Mouse (Mus musculus) stomach, embryonic 14.5 days (tissue): ENCODE data around the gene Wwox. TPM values are rescaled to one million over a fixed set of nuclear protein-coding genes. Genes with fewer than 3 reads are reported as not detected.
A peak's percentile ranks its signal among the peaks of the same experiment; 100 is the strongest.

Source experiments
- ATAC-seq: fragments of 200-750 bp; cut with Nextera tagmentation; 2 replicates; pipeline ENCODE4 v1.8.0; 2017; ENCODE audit warnings: low read depth, moderate TSS enrichment; ENCODE audit not compliant: insufficient number of reproducible peaks, insufficient read depth, low FRiP score
- H3K27ac ChIP-seq: fragments of 300-500 bp; sonication (generic); 2 replicates; pipeline ENCODE4 v1.5.1; 2014; ENCODE audit warnings: mild to moderate bottlenecking, low read length, moderate library complexity, mixed read lengths
- H3K27me3 ChIP-seq: fragments of 300-500 bp; sonication (generic); 2 replicates; pipeline ENCODE4 v1.6.1; 2014; ENCODE audit warnings: low read length, control low read depth, mixed read lengths; ENCODE audit not compliant: control insufficient read depth, insufficient read depth
- H3K36me3 ChIP-seq: fragments of 300-500 bp; sonication (generic); 2 replicates; pipeline ENCODE4 v1.6.1; 2014; ENCODE audit warnings: mild to moderate bottlenecking, control low read depth, low read length, moderate library complexity, mixed read lengths; ENCODE audit not compliant: control insufficient read depth, insufficient read depth
- H3K4me1 ChIP-seq: fragments of 300-500 bp; sonication (generic); 2 replicates; pipeline ENCODE4 v1.6.1; 2014; ENCODE audit warnings: low read length, control low read depth, mixed read lengths; ENCODE audit not compliant: control insufficient read depth, insufficient read depth
- H3K4me2 ChIP-seq: fragments of 300-500 bp; sonication (generic); replicated peaks from 2 replicates; pipeline ENCODE4 v1.6.1; 2014; ENCODE audit warnings: low read depth, low read length, control low read depth
- H3K4me3 ChIP-seq: fragments of 300-500 bp; sonication (generic); 2 replicates; pipeline ENCODE4 v1.5.1; 2014; ENCODE audit warnings: low read depth, low read length, control low read depth
- H3K9ac ChIP-seq: fragments of 300-500 bp; sonication (generic); replicated peaks from 2 replicates; pipeline ENCODE4 v1.6.1; 2014; ENCODE audit warnings: low read depth, mild to moderate bottlenecking, control low read depth, low read length, moderate library complexity, mixed read lengths
- H3K9me3 ChIP-seq: fragments of 300-500 bp; sonication (generic); 2 replicates; pipeline ENCODE4 v1.6.1; 2016; ENCODE audit warnings: low read depth, low read length, control low read depth; ENCODE audit not compliant: control insufficient read depth
- WGBS: fragments of 180-500 bp; shearing (Covaris S2); extraction: QIAGEN DNeasy Blood & Tissue Kit; methylation state at CpG from one replicate; pipeline ENCODE4 v1.1.7; 2014; 5-methylcytosine and 5-hydroxymethylcytosine counted together
- polyA plus RNA-seq: library from polyadenylated mRNA; unstranded; fragments of >200 nt; fragmentation: Nextera tagmentation; extraction: Ambion mirVana; gene quantifications from 2 replicates; pipeline ENCODE4 v1.2.1, GENCODE M21; 2014

Wwox gene
- polyA plus RNA-seq, 1 experiment from 2014 or later = 15.4 TPM

DNA sequence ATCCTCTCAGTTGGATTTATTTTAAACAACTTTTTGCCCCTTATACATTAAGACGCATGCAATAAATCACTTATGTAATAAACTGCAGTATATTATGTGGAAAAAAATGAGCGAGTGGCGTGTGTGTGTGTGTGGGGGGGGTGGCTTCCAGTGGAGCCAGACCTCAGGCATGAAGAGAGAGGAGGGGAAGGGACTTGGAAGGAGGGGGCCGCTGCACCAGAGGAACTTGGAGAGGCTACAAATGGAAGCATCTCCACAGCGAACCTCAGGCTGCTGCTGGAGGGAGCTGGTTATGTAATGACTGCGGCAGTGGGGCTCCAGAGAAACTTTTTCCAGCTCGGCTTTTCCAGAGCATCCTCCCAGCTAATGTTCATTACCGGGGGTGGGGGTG lies 719.3 kb downstream of the Wwox start:
- 6% methylated on average over 8 of the region's 8 CpGs for WGBS
- H3K27me3 ChIP-seq = no peaks in the 10 kb centered on the region
- ATAC-seq = no peak; the same call in 1 of the 2 replicates
- peak overlapping the region; percentile 50 for H3K4me2 ChIP-seq
- no peaks in the 10 kb centered on the region for H3K36me3 ChIP-seq
- peak overlapping the region; percentile 35; the same call in 1 of the 2 replicates for H3K27ac ChIP-seq
- H3K9me3 ChIP-seq = no peaks in the 10 kb centered on the region
- H3K4me1 ChIP-seq = peaks cover 2% of the 10 kb centered on the region; the same call in 1 of the 2 replicates
- H3K4me3 ChIP-seq = peak overlapping the region; percentile 22; the same call in 1 of the 2 replicates
- no peak overlapping the region for H3K9ac ChIP-seq

DNA sequence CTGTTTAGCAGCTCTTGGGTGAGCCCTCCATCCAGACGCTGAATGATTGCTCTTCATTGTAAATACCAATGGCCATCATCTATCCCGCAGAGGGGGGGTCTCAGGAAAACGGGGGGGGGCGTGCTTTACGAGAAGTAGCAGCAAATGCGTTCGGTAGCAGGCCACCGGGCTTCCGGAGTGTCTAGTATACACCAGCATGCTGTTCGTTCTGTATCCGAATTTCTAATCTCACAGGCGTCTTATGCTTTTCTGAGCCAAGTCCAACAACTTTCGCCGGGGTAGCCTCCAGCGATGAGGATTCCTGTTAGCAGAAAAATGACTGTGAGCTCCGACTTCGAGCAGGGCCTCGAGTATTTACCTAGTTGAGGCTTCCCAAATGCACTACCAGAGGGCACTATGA lies 719.8 kb downstream of the Wwox start:
- WGBS = 8% methylated on average over 18 of the region's 18 CpGs
- ATAC-seq = no peak

DNA sequence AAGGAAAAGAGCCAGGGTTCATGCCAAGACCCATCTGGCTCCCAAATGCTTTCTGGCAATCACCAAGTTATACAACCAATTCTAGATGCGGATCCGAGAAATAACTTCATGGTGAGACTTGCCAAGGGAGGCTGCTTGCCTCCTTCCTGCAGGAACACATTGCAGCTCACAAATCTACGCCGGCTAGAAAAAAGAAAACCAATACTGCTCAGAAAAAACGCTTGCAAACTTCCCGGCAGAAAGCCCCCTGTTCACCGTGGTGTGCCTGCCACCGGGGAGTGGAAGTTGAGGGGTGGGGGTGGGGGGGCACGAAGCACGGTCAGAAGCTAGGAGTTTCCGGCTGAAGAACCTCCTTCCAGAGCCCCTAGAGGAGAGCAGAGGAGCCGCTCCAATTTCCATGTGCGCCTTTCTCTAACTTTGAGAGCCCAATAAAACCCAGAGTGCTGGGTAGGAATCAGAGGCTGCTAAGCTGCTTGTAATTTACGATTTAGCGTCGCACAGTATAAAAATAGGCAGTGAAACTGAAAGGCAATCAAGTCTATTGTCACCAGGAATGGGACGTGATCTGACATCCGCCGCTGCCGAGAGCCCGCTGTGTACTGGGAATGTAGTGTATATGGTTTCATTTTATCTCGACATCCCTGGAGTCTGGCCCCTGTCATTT lies 720.4 kb downstream of the Wwox start:
- no peaks in the 10 kb centered on the region for H3K27me3 ChIP-seq
- 12% methylated on average over 22 of the region's 22 CpGs for WGBS
- no peak overlapping the region for H3K9ac ChIP-seq
- no peak overlapping the region for H3K27ac ChIP-seq
- peak overlapping the region; percentile 22 for H3K4me3 ChIP-seq
- no peak; the same call in 1 of the 2 replicates for ATAC-seq
- H3K4me2 ChIP-seq = peak overlapping the region; percentile 50
- H3K36me3 ChIP-seq = no peaks in the 10 kb centered on the region
- H3K9me3 ChIP-seq = no peaks in the 10 kb centered on the region
- H3K4me1 ChIP-seq = peaks cover 6% of the 10 kb centered on the region; the same call in 1 of the 2 replicates

More for the DNA sequence above, 719.8 kb downstream of the Wwox start:
- Histone ChIP-seq H3K27ac (peak overlapping the region; percentile 35; the same call in 1 of the 2 replicates), H3K27me3 (no peaks in the 10 kb centered on the region), H3K4me3 (peak overlapping the region; percentile 22), H3K36me3 (no peaks in the 10 kb centered on the region), H3K4me2 (peak overlapping the region; percentile 50), H3K9me3 (no peaks in the 10 kb centered on the region), H3K4me1 (peaks cover 2% of the 10 kb centered on the region; the same call in 1 of the 2 replicates), H3K9ac (no peak overlapping the region)

- no peaks in the 10 kb centered on the region for H3K9me3 ChIP-seq
- peaks cover 6% of the 10 kb centered on the region; the same call in 1 of the 2 replicates for H3K4me1 ChIP-seq
- no peaks in the 10 kb centered on the region for H3K36me3 ChIP-seq
- no peak overlapping the region for H3K27ac ChIP-seq
- H3K4me2 ChIP-seq = peak overlapping the region; percentile 50
- H3K4me3 ChIP-seq = no peak overlapping the region; the same call in 1 of the 2 replicates
- ATAC-seq = no peak
- no peak overlapping the region for H3K9ac ChIP-seq
- no peaks in the 10 kb centered on the region for H3K27me3 ChIP-seq
- WGBS = 86% methylated on average over 5 of the region's 5 CpGs
These were observed 721.0 kb downstream of the Wwox start for GRCm38 (mm10) chr8:115160407-115160806.

GRCm38 (mm10) chr8:115161520-115161919 lies 722.1 kb downstream of the Wwox start:
- H3K36me3 ChIP-seq = no peaks in the 10 kb centered on the region
- no peaks in the 10 kb centered on the region for H3K9me3 ChIP-seq
- H3K4me3 ChIP-seq = no peak overlapping the region
- no peak overlapping the region for H3K9ac ChIP-seq
- no peak overlapping the region for H3K4me2 ChIP-seq
- 42% methylated on average over 9 of the region's 9 CpGs for WGBS
- ATAC-seq = no peak
- no peak overlapping the region for H3K27ac ChIP-seq
- no peaks in the 10 kb centered on the region for H3K27me3 ChIP-seq
- peaks cover 6% of the 10 kb centered on the region; the same call in 1 of the 2 replicates for H3K4me1 ChIP-seq

DNA sequence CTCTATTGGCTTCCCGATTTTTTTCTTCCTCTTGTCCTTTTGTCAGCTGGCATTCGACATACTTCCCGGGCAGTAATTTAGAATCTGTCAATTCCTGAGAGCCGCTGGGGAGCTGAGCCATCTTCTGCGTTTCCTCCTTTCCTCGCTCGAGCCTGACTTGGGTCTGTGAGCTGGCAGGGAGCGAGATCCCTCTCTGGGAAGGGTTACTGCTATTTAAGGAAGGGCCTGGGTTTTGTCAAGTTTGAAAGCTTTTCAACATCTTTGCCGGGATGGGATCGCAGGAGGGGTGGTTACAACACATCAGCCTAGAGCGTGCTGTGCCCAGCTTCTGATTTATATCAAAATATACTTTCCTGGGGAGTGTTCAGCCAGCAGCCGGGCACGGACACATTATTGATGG lies 725.4 kb downstream of the Wwox start:
- Histone ChIP-seq H3K27ac (no peak overlapping the region; the same call in 1 of the 2 replicates), H3K4me3 (no peak overlapping the region), H3K9me3 (no peaks in the 10 kb centered on the region), H3K4me2 (peak overlapping the region; percentile 16; the same call in 1 of the 2 replicates), H3K27me3 (no peaks in the 10 kb centered on the region), H3K36me3 (no peaks in the 10 kb centered on the region), H3K9ac (no peak overlapping the region), H3K4me1 (0 out of 2 replicates have a peak, but pooled peaks cover 4% of the 10 kb centered on the region)
- no peak; the same call in 1 of the 2 replicates for ATAC-seq
- 8% methylated on average over 13 of the region's 13 CpGs for WGBS

DNA sequence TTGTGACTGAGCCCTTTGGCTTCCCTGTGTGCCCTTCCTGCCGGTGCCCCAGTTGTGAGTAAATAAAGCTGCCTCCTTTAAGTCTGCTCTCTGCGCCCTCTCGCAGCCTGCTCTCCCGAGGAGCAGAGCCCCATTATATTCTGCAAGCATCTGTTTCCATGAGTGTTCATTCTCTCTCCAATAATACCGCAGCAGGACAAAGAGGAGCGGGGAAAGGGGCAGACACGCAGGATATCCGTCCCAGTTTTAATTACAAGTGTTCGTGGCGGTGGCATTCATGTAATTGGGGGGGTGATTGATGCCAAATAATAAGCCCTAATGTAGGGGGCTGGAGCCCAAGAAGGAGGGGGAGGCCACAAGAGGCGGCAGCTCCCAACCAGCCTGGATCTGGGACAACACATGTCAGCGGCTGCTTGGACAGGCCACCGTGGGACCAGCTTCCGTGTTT lies 734.2 kb downstream of the Wwox start:
- Histone ChIP-seq H3K4me1 (no peaks in the 10 kb centered on the region), H3K27me3 (no peaks in the 10 kb centered on the region), H3K9ac (no peak overlapping the region), H3K4me3 (no peak overlapping the region), H3K36me3 (no peaks in the 10 kb centered on the region), H3K9me3 (no peaks in the 10 kb centered on the region), H3K4me2 (no peak overlapping the region), H3K27ac (no peak overlapping the region)
- ATAC-seq = no peak
- 74% methylated on average over 14 of the region's 14 CpGs for WGBS

DNA sequence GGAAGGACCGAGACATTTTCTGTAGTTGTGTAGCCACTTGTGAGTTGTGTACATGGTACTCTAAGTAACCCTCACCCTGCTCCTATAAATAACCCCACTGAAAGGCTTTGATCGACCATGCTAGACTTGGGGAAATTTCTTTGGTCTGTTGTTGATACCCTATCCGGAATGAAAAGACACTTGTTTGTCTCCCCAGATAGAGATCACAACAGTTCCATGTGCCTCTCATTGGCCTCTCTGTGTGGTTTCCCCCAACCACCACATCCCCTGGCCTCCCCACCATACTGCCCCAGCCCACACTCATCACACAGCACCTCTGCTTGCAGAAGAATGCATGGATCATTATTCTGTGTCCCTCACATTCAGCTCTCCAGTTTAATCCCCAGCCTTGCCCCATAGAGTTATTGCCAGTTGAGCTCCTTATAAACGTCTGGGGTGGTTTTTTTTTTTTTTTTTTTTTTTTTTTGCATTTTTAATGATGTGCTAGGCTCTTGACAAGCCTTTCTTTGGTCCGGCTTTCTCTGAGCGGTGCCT lies 746.0 kb downstream of the Wwox start:
- no peaks in the 10 kb centered on the region for H3K27me3 ChIP-seq
- H3K36me3 ChIP-seq = no peaks in the 10 kb centered on the region
- H3K27ac ChIP-seq = no peak overlapping the region
- no peak overlapping the region for H3K9ac ChIP-seq
- no peaks in the 10 kb centered on the region for H3K9me3 ChIP-seq
- 0 out of 2 replicates have a peak, but pooled peaks cover 2% of the 10 kb centered on the region for H3K4me1 ChIP-seq
- H3K4me3 ChIP-seq = no peak overlapping the region
- ATAC-seq = no peak
- 77% methylated on average over 6 of the region's 6 CpGs for WGBS
- H3K4me2 ChIP-seq = no peak overlapping the region
